Mouse (Mus musculus) kidney, adult 2 months (tissue): ENCODE data around the gene B3gat3. TPM values are rescaled to one million over a fixed set of nuclear protein-coding genes. Genes with fewer than 3 reads are reported as not detected.
A peak's percentile ranks its signal among the peaks of the same experiment; 100 is the strongest.
"Not testable (repeated sequence)": the region's sequence is repeated elsewhere in the genome, so short reads cannot be mapped to it uniquely, and the experiment has no call there.

ENCODE experiments used
- DNase-seq: peaks from one replicate; pipeline ENCODE4 v3.0.0; 2021
- H3K27ac ChIP-seq: fragments of 200-500 bp; 2 replicates; pipeline ENCODE4 v1.5.1; 2012; ENCODE audit warnings: low read depth, low read length, control low read depth, inconsistent platforms; ENCODE audit not compliant: insufficient read depth
- H3K27me3 ChIP-seq: fragments of 200-500 bp; replicated peaks from 2 replicates; pipeline ENCODE4 v1.6.1; 2012; ENCODE audit warnings: mild to moderate bottlenecking, moderate library complexity, low read length, inconsistent platforms; ENCODE audit not compliant: control insufficient read depth, insufficient read depth
- H3K36me3 ChIP-seq: fragments of 200-500 bp; 2 replicates; pipeline ENCODE4 v1.6.1; 2012; ENCODE audit warnings: mild to moderate bottlenecking, moderate library complexity, low read length, inconsistent platforms; ENCODE audit not compliant: control insufficient read depth, insufficient read depth
- H3K4me1 ChIP-seq: fragments of 200-500 bp; 2 replicates; pipeline ENCODE4 v1.6.1; 2011; ENCODE audit warnings: low read length; ENCODE audit not compliant: control insufficient read depth, insufficient read depth
- H3K4me3 ChIP-seq: fragments of 200-500 bp; 2 replicates; pipeline ENCODE4 v1.5.1; 2011; ENCODE audit warnings: mild to moderate bottlenecking, low read depth, low read length, control low read depth; ENCODE audit not compliant: insufficient read depth
- CTCF ChIP-seq: fragments of 200-500 bp; conservative IDR thresholded peaks from 2 replicates; pipeline ENCODE4 v1.5.1; 2011; ENCODE audit warnings: low read depth, mild to moderate bottlenecking, control low read depth, low read length, moderate library complexity, mixed read lengths; ENCODE audit not compliant: insufficient read depth, insufficient read length
- POLR2A ChIP-seq: fragments of 200-500 bp; IDR thresholded peaks from one replicate; pipeline ENCODE4 v1.6.1; 2011; ENCODE audit warnings: low read depth, low read length, control low read depth
- WGBS: fragments of 180-500 bp; shearing (Covaris S2); methylation state at CpG from one replicate; pipeline ENCODE4 v1.1.7; 2018; 5-methylcytosine and 5-hydroxymethylcytosine counted together
- polyA plus RNA-seq: library from polyadenylated mRNA; depleted of rRNA; stranded (reverse); fragments of >200 nt; gene quantifications from 2 replicates; pipeline ENCODE4 v1.2.3, GENCODE M21; 2012

B3gat3 gene
- polyA plus RNA-seq, 1 experiment: 105 TPM

GRCm38 (mm10) chr19:8892829-8893766, 27.1 kb upstream of the B3gat3 start, which contains the start of gene Ints5:
Gene Ints5, plus strand, starts transcription at chr19:8893005.
- no peak for TF ChIP-seq CTCF
- TF ChIP-seq POLR2A: peak; percentile 75
- Histone ChIP-seq H3K4me1 (no peaks in the 10 kb centered on the region), H3K27ac (peak within 1 kb of the TSS; percentile 30; the same call in 1 of the 2 replicates), H3K27me3 (no peaks in the 10 kb centered on the region), H3K36me3 (peaks cover 3% of the 10 kb centered on the region), H3K4me3 (peak within 1 kb of the TSS; percentile 88)
- WGBS: 2% methylated on average over 54 of the region's 54 CpGs
- peak; percentile 91 for DNase-seq

- H3K27ac ChIP-seq: no peak overlapping the region
- TF ChIP-seq CTCF: no peak
- no peak for TF ChIP-seq POLR2A
- H3K27me3 ChIP-seq: no peaks in the 10 kb centered on the region
- H3K4me3 ChIP-seq: no peak overlapping the region
- H3K4me1 ChIP-seq: no peaks in the 10 kb centered on the region; the same call in 1 of the 2 replicates
- H3K36me3 ChIP-seq: peaks cover 2% of the 10 kb centered on the region
- WGBS: 90% methylated on average over 9 of the region's 9 CpGs
- DNase-seq: no peak
Observed at GRCm38 (mm10) chr19:8895397-8895960, 24.7 kb upstream of the B3gat3 start.

GRCm38 (mm10) chr19:8896231-8896630, 23.9 kb upstream of the B3gat3 start:
- not testable (repeated sequence) for H3K36me3 ChIP-seq, H3K4me3 ChIP-seq, H3K27me3 ChIP-seq, H3K27ac ChIP-seq, H3K4me1 ChIP-seq, DNase-seq
- 79% methylated on average over 5 of the region's 5 CpGs for WGBS

GRCm38 (mm10) chr19:8897211-8897864, 22.8 kb upstream of the B3gat3 start:
- peak overlapping the region; percentile 43 for H3K27ac ChIP-seq
- not testable (repeated sequence) for H3K27me3 ChIP-seq, H3K36me3 ChIP-seq, H3K4me1 ChIP-seq
- DNase-seq: peak; percentile 62
- 17% methylated on average over 21 of the region's 21 CpGs for WGBS
- peak overlapping the region; percentile 88 for H3K4me3 ChIP-seq

- under 1% methylated on average over 53 of the region's 53 CpGs for WGBS
- no peaks in the 10 kb centered on the region; the same call in none of the 2 replicates for H3K36me3 ChIP-seq
- peak; percentile 98 for DNase-seq
- H3K4me3 ChIP-seq: peak within 1 kb of the TSS; percentile 88
- H3K4me1 ChIP-seq: no peaks in the 10 kb centered on the region; the same call in 1 of the 2 replicates
- TF ChIP-seq CTCF (no peak), POLR2A (peak; percentile 75)
- H3K27ac ChIP-seq: peak within 1 kb of the TSS; percentile 83
- no peaks in the 10 kb centered on the region for H3K27me3 ChIP-seq
Observed at GRCm38 (mm10) chr19:8897865-8898495, 22.2 kb upstream of the B3gat3 start, which contains the start of gene Ganab. Gene Ganab, plus strand, starts transcription at chr19:8898071.

- Histone ChIP-seq H3K4me1 (no peaks in the 10 kb centered on the region; the same call in 1 of the 2 replicates), H3K27ac (peak overlapping the region; percentile 83; the same call in 1 of the 2 replicates), H3K27me3 (no peaks in the 10 kb centered on the region), H3K4me3 (peak overlapping the region; percentile 88), H3K36me3 (no peaks in the 10 kb centered on the region; the same call in none of the 2 replicates)
- WGBS: 2% methylated on average over 13 of the region's 13 CpGs
- no peak for TF ChIP-seq POLR2A
- TF ChIP-seq CTCF: no peak
- DNase-seq: peak; percentile 18
Observed at GRCm38 (mm10) chr19:8898576-8898975, 21.6 kb upstream of the B3gat3 start.
